Mouse (Mus musculus) CD4-positive, CD25-positive, alpha-beta regulatory T cell, adult 2 months (primary cell): ENCODE measurements at regions not wholly inside any gene's neighbourhood (a gene's known extent, or its start where the extent isn't known, plus 50 kb on each side); places are given as distances from the start of the nearest gene placed in this dataset.

Source experiments
- DNase-seq: peaks from one replicate; pipeline ENCODE4 v3.0.0-alpha.2; 2012; ENCODE audit warnings: low read depth, low spot score

GRCm38 (mm10) chr12:13100505-13101354 lies 148.3 kb downstream of the Ddx1 start:
- DNase-seq = no peak

- no peak for DNase-seq
These were observed 152.6 kb upstream of the Mycn start for GRCm38 (mm10) chr12:13094111-13094851.

DNA sequence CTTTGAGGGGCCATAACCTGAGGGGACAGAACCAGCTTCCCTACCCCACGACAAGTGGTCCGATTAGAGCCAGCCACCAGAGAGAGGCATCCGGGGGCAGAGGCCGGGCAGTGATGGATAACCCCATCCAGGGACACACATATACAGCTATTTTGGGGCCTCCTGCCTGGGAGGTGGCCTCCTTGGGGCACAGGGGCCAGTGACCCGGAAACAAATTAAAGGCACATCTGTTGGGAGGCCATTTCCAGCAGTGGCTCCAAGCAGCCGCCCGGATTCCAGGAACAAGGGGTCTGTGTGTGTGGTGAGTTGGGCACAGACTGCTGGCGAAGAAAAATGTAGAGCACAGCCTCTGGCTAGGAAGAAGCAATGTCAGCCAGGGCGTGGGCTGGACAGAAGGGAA lies 144.2 kb upstream of the Mycn start:
- no peak for DNase-seq

DNA sequence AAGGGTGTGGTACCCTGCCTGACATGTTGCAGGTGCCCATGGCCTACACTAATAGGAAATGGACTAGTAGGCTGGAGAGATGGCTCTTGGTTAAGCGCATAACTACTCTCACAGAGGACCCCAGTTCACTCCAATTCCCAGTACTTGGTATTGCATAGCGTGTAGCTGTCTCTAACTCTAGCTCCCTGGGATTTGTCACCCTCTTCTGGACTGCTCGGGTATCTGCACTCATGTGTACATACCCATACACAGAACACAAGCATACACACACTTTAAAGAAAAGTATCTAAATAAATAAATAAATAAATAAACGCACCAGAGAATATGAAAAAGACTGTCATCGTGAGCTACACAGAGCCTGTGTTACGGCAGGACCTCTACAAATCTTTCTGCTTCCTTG lies 143.8 kb upstream of the Mycn start:
- DNase-seq = no peak

DNA sequence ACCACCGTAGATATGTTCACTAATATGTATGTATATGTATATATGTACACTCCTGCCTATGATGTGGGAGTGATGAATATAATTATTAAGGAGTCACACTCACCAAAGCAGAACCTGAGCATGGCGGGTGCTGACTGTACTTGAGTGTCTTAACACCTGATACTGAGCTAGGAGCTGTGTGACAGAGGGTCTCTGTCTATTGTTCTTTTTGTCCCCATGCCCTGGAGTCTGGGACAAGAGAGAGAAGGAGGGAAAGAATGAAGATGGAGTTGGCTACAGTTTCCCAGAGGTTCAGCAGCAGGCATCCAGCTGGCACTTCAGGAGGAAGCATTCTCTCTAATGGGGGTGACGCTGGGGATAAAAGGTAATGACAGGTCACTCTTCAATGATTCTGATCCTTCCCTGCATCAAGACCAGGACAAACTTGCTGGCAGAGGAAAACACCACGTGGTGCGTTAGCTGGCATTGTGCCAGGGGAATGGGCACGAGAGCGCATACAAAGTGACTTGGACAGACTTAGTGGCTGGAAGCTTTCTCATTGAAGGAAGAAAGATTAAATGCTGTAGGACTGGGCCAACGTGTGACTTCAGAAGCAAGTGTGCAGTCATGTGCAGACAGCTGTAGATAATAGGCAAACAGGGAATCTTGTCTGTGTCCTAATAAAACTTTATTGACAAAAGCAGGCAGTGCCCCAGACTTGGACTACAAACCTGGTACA lies 141.8 kb upstream of the Mycn start:
- DNase-seq = no peak

- no peak for DNase-seq
These were observed 139.1 kb upstream of the Mycn start for GRCm38 (mm10) chr12:13080791-13081190.

DNA sequence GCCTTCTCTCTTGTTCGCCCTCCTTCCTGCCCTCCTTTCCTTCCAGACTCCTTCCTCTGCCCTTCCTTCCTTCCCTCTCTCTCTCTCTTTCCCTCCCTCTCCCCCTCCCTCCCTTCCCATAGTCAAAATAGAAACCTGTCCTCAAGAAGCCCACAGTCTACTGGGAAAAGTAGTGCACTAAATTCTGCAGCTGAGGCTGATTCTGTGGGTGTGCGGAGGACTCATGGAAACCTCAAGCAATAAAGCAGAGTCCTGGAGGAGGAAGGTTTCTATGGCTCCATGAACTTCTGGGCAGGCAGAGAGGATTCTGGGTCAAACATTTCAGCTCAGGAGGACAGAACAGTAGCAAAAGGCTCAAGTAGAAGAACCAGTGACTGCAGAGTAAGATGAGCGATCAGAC lies 138.1 kb upstream of the Mycn start:
- DNase-seq = no peak

DNA sequence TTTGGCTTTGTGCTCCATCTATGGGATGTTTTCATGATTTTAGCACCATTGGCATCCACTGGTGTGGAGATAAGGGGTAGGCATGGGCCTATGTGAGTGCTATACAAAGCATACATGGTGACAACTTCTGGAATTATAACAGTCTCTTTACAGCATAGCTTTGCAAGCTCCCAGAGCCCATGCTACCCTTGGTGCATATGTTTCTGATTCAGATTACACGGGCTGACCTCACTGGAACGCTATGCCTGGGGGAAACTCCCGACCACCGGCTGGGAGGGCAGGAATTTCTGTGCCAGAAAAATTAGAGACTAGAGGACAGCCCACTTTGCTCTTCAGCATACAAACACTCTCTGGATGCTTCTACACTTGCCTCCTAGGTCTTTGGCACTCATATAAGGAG lies 136.0 kb upstream of the Mycn start:
- DNase-seq = no peak

DNA sequence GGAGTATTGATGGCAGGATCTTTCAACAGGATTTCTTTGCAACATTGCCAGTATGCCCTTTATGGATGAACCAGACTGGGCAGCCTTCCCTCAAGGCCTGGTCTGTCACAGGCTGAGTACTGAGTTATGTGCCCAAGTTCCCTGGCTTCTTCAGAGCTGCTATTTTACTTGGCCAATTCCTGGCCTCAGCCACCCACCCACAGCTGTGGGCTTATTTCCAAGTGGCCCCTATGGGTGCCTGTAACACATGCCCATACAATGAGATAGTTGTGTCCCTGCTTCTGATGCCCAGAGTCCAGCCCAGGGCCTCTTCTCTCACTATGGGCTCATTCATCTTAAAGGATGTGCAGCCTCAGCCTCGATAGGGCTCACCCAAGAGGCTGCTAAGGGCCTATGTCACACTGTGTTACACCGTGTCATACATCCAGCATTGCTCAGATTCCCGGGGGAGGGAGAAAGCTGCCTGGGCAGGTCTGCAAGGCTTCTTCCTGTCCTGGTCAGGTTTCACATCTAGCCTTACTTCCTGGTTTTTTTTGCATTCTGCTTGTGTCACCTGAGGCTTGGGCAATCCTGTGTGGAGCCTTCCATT lies 135.1 kb upstream of the Mycn start:
- no peak for DNase-seq

DNA sequence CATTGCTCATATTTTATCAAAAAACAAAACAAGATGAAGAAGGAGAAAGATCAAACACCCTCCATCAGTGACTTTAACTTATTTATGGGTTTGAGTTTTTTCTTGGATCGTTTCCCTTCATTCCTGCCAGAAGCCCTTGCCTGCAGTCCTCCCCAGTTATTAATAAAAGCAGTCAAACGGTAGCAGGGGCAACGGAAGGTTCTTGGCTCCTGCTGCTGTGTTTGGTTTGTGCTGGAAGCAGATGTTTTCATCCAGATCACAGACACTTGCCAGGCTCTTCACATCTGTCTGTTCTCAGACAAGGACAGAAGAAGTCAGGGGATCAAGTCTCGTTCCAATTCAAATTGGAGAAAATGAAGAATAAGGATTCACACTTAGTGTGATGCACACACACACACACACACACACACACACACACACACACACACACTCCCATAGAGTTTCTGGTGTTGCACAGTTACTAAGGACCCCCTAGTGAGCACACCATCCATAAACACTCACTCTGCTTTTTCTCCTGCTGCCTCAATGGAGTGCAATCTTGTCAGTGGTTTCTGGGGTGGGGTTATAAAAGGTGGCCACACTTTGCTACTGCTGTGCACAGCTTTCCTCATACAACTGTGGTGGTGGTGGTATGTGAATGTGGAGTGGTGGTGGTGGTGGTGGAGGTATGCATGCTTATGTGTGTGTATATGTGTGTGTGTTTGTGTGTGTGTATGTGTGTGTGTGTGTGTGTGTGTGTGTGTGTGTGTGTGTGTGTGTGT lies 131.6 kb upstream of the Mycn start:
- no peak for DNase-seq

- DNase-seq = no peak
These were observed 125.6 kb upstream of the Mycn start for GRCm38 (mm10) chr12:13067295-13067694.

DNA sequence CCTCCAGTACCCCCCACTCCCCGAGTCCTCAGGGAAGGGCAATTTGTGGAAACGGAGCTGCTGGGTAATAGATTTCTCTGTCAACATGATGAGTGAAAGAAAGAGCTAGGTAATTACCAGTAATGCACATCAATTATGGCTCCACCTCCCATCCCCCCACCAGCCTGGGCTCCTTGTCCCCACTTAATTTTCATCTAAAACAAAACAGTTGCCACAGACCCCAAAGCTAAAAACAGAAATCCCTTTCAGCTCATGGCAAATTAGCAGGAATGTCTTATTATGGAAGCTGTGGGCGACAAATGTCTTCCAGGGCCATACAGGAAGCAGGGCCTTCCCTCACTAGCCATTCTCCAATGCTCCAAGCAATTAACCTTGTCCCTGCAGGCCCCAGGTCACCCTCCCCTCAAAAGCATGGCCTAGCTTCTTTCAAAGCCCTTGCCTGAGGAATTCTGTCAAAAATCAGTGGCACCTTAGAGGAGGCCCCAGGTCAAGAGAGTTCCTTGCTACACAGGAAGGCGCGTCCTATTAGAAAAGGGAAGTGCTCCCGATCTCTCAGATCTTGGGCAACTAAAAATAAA lies 125.0 kb upstream of the Mycn start:
- DNase-seq = no peak

GRCm38 (mm10) chr12:13059473-13059872 lies 117.8 kb upstream of the Mycn start:
- no peak for DNase-seq

DNA sequence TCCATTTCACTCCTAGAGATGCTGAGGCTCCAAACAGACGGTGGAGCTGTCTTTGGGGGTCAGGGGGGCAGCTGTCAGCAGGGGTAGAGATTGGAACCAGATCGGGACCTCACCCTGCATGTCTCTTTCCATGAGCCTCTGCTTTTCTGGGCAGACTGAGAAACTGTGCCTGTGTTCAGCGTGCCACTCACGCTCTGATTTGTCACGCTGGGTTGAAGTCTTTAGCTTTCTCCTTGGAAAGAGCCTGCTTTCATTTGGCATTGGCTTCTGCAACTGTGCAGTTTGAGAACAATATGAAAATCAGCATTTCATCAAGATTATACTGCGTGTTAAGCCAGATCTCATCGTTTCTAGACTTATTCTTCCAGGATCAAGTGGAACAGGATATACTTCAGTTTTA lies 114.5 kb upstream of the Mycn start:
- DNase-seq = no peak

DNA sequence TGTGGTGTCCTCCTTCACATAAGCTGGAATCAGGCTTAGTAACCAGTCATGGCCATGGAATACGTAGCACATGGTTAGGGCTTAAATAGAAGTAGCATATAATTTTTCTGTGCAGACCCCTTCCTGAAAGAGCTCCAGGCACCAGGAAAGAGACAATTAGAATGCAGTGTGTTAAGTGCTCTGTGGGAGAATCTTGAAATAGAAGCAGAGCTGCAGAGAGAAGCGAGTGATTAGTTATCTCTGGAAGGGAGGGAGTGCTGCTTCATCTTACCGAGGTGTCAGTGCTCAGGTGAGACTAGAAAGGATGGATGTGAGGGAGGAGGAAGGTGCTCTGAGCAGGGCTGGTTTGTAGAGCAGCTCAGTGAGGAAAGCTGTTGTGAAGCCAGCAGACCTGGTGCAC lies 112.9 kb upstream of the Mycn start:
- DNase-seq = no peak

DNA sequence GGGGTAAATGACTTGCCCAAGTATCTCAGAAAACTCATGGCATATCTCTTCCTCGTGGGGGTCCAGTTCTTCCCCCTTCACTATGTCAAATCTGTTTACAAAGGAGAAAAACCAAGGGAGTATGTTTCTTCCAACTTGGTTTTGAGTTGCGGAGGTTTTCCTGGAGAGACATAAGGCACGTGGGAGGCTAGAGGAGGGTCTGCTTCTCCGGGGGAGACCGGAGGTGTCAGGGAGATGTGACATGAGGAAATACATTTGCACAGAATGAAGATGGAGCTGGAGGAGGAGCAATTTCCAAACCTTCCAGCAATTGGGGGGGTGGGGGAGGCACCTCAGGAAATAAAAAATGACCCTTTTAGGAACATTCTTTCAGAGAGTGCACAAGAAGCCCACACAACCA lies 112.0 kb upstream of the Mycn start:
- no peak for DNase-seq

DNA sequence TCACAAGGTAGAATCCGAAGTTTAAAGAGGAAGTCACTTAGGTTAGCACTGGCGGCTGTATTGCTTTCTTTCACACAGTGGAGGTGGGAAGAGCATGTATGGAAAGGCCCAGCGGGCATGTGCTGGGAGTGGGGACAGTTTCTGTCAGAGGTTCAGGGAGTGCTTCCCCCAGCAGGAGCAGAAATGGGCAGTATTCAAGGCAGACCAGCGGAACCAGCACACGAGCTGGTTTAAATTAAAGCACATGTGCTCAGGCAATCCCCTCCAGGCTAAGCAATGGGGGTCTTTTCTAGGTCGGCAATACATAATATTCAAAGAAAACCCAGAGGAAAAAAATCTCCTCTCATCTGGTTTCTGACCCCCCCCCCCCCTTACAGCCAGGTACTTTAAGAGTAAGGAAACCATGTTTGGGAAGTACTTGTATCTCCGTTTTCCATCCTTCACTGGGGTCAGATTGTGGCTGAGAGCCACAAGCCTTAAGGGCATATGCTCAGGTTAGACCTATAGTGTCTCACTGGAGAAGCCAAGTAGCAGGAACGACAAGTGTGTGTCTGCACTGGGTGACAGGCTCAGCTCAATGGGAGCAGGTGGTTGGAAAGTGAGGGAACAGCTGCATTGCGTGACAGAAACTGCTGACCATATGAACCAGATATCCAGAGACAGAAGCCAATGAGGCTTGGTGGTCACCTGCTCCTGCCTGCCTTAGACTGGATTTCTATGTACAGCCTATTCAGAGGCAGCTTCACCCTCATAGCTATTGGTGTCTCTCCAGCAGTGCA lies 111.3 kb upstream of the Mycn start:
- DNase-seq = no peak

DNA sequence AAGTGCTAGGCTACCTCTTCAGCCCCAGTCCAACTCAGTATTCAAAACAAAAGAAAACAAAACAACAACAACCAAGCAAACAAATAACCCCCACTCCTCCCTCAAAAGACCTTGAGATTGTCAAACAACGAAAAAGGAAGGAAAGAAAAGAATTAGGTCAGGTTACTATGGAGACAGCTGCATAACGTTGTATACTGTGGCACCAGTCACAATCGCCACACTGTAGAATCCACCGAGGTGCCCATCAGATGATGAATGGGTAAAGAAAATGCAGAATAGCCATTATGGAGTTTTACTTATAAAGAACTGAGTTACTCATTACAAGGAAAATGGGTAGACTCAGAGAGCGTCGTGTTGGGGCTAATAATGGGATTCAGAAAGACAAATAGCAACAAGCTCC lies 110.5 kb upstream of the Mycn start:
- no peak for DNase-seq

DNA sequence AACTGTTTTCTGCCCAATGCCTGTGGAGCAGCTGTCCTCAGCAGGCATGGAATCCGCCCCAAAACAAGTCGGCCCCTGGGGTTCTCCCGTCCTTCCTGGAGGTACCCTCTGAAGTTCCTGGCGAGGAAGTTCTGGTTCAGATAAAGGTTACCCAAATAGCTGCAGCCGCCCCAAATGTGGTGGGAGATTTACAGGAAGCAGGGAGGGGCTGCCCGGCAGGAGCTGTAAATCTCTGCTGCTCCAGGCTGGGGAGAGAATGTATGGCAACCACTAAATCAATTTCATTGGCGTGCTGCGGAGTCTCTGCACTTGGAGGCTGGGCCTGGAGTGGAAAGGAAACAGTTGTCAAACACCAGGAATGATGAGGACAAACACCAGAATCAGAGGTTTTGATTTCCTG lies 107.9 kb upstream of the Mycn start:
- no peak for DNase-seq

DNA sequence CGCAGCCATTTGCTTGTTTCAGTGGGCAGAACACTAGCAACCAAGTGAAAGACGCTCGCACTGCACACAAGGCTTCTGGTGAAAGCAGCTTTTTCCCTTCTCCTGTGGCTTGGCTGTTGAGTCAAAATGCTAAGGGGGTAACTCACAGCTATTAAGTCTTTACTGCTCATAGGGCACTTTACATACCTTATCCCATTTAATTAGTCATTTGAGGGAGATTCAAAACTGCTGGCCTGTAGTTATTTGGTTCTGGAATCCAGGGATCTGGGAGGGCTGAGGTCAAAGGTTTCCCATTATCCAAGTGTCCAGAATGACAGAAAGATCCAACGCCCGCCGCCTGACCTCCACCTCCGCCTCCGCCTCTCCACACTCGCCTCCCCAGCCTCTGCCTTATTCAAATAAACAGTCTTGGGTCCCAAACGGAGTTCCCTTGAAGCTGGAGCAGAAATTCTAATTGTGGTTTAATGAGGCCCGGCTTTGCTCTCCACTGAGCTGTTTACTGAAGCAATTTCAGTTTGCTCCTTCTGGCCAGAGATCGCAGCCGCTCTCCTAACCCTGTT lies 106.5 kb upstream of the Mycn start:
- no peak for DNase-seq
